Mouse (Mus musculus) embryonic fibroblast, embryonic 13.5 days (primary cell): ENCODE results near the gene Rom1. TPM values are rescaled to one million over a fixed set of nuclear protein-coding genes. Genes with fewer than 3 reads are reported as not detected.
A peak's percentile ranks its signal among the peaks of the same experiment; 100 is the strongest.
"Not testable (repeated sequence)": the region's sequence is repeated elsewhere in the genome, so short reads cannot be mapped to it uniquely, and the experiment has no call there.

Source experiments
- H3K27ac ChIP-seq: 2 replicates; pipeline ENCODE4 v1.5.1; 2012; ENCODE audit warnings: low read length, control low read depth, inconsistent platforms; ENCODE audit not compliant: insufficient read depth
- H3K4me1 ChIP-seq: 2 replicates; pipeline ENCODE4 v1.6.1; 2011; ENCODE audit warnings: low read length; ENCODE audit not compliant: control insufficient read depth, insufficient read depth
- H3K4me3 ChIP-seq: 2 replicates; pipeline ENCODE4 v1.5.1; 2011; ENCODE audit warnings: mild to moderate bottlenecking, control low read depth, low read length; ENCODE audit not compliant: insufficient read depth
- CTCF ChIP-seq: IDR thresholded peaks from 2 replicates; pipeline ENCODE4 v1.5.1; 2011; ENCODE audit warnings: mild to moderate bottlenecking, control low read depth, low read length, moderate library complexity, borderline replicate concordance; ENCODE audit not compliant: insufficient read depth
- POLR2A ChIP-seq: IDR thresholded peaks from 2 replicates; pipeline ENCODE4 v1.6.1; 2011; ENCODE audit warnings: low read depth, mild to moderate bottlenecking, control low read depth, low read length, moderate library complexity
- polyA plus RNA-seq: library from polyadenylated mRNA; stranded (reverse); fragments of >200 nt; gene quantifications from 2 replicates; pipeline ENCODE4 v1.2.4, GENCODE M21; 2011; ENCODE audit warnings: low read depth; ENCODE audit not compliant: missing spikeins, insufficient read length

Gene Rom1
- 2.7 and 3.5 TPM in 2 replicates for polyA plus RNA-seq

DNA sequence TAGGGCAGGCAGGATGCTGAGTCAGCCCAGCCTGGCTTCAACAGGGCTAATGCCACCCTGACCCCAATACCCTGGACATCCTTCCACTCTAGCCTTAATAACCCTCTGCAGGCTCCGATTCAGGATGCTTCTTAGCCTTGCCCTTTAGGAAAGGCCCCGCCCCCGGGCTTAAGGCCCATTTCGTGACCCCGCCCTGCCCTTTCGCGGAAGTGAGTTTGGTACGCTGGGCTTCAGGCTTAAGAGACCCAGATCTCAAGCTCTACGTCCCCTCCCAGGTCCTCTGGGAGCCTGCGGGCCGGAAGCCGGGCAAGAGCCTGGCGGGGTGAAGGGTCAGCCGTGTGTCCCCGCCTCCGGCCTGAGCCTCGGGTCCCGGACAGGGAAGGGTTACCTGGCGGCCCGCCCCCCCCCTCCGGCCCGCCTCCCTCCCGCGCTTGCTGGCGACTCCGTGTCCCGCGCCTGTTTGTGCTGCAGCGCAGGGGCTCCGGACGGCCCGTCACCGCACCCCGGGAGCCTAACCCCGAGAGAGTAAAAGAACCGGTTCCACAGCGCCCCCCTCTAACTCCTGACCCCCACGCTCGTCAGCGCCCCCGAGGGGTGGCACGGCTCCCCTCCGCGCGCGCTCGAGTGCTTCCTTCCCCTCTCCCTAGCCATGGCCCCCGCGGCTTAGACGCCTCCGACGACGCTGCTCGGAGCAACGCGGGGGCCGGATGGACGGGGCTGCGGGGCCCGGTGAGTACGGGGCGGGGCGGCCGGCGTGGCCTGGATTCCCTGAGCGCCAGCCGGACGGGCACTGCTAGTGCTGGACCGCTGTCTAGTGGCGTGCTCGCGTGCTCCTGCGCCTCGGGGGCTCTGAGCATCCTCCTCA is at the start of gene Rom1, which contains the start of gene Eml3:
TSS of gene Rom1 (minus strand) at position 133 of the 865 bp plus-strand sequence.
TSS of gene Eml3 (plus strand) at position 329 of the 865 bp plus-strand sequence.
- Histone ChIP-seq H3K4me3 (peak within 1 kb of the TSS; percentile 84), H3K27ac (peak within 1 kb of the TSS; percentile 23; the same call in 1 of the 2 replicates), H3K4me1 (peaks cover 3% of the 10 kb centered on the region; the same call in 1 of the 2 replicates)
- TF ChIP-seq CTCF (0 out of 2 replicates have a peak, but pooled peaks have one; percentile 10), POLR2A (peak; percentile 56)

DNA sequence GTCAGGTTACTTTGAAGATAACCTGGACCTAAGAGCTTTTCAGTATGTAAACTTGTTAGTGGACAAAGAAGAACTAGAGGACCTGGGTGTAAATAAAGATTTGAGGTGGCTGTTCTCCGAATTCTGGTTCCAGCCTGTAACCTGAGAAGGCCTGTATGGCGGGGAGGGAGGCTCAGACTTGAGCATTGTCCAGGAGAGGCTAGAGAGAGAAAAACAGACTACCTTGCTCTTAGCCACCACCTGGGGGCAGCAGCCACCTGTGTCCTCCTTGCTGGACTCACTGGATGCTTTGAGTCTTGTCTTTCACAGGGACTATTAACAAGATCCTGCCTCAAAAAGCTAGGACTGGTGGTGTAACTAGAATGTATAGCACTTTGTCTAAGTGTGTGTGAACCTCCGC is 47.4 kb upstream of the Rom1 start:
- TF ChIP-seq POLR2A (no peak), CTCF (peak; percentile 69; the same call in 1 of the 2 replicates)
- Histone ChIP-seq H3K27ac (peak overlapping the region; percentile 36), H3K4me3 (no peak overlapping the region), H3K4me1 (peaks cover 24% of the 10 kb centered on the region)

DNA sequence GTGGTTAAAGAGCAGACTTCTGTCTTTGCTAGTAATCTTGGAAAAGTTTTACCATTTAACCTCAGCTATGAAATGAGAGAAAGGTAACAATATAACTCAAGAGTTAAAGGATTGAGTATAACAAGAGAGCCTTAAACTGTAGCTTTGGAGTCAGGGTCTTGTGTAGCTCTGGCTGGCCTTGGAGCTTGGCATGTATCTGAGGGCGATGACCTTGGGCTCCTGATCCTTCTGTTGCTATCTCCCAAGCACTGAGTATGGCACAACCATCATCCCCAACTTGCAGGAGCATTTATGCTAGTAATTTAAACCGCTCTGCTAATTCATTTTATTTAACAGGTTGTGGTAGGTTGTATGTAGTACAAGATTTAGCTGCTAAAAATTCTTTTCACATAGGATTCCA is 46.3 kb upstream of the Rom1 start:
- TF ChIP-seq POLR2A (no peak), CTCF (no peak)
- H3K4me3 ChIP-seq: no peak overlapping the region
- no peak overlapping the region for H3K27ac ChIP-seq
- H3K4me1 ChIP-seq: peaks cover 21% of the 10 kb centered on the region; the same call in 1 of the 2 replicates

DNA sequence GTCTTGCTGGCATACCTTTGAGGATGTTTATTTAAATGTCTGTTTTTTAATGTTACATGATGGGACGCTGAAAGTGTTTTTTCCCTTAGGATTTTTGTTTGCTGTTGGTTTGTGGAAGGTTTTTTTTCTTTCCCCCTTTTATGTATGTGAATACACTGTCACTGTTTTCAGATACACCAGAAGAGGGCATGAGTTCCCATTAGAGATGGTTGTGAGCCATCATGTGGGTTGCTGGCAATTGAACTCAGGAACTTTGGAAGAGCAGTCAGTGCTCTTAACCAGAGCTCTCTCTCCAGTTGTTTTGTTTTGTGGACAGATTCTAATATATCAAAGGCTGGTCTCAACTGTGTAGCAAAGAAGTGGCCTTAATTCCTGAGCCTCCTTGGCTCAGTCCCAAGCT is 45.5 kb upstream of the Rom1 start:
- peaks cover 17% of the 10 kb centered on the region; the same call in 1 of the 2 replicates for H3K4me1 ChIP-seq
- no peak for TF ChIP-seq CTCF
- TF ChIP-seq POLR2A: no peak
- no peak overlapping the region for H3K4me3 ChIP-seq
- H3K27ac ChIP-seq: no peak overlapping the region

DNA sequence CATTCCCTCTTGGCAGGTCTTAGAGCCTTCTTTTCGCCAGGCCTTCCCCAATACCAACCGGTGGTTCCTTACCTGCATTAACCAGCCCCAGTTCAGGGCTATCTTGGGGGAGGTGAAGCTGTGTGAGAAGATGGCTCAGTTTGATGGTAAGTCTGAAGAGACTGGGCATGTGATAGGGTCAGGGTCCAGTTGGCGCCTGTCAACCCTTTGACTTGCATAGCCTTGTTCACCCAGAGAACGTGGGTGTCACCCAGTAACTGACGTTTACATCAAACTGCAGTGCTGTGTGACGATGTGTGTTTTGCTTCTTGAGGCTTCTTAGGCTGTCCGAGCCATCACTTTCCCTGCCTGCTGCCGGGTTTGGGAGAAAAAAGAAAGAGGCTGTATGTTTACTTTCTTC is 43.3 kb upstream of the Rom1 start:
- peaks cover 15% of the 10 kb centered on the region; the same call in 1 of the 2 replicates for H3K4me1 ChIP-seq
- H3K27ac ChIP-seq, H3K4me3 ChIP-seq: not testable (repeated sequence)

DNA sequence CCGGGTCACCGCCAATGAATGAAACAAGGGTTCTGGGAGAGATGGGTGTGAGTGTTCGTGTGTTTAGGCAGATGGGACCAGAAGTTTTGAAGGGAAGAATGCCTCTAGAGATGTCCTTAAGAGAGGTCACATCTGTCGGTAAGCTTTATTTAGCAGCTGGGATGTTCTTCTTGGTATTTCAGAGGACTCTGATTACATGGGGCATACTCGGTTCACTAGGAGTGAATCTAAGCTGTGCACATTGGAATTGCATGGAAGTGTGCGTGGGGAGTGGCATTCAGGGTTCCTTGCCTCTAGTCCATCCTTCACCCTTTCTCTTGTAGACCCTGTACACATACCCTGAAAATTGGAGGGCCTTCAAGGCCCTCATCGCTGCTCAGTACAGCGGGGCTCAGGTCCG is 38.7 kb upstream of the Rom1 start:
- H3K27ac ChIP-seq: peak overlapping the region; percentile 81
- TF ChIP-seq POLR2A: no peak; the same call in 1 of the 2 replicates
- TF ChIP-seq CTCF: no peak

DNA sequence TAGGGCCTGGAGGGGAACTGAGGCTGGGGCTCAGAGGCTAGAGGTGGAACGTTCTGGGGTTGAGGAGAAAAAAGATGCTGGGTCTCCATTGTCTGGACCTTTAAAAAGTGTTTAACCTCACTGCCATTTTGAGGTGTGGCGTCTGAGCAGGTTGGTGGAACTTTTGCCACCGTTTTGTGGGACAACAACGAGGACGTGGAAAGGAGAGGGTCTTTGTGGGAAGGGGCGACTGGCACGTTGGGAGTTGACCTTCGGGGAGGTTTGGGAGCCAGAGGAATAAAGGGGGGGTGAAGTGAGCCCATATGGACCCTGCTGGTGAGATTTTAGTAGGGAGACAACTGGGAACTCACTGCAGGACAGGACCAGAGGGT is 38.2 kb upstream of the Rom1 start:
- Histone ChIP-seq H3K27ac (peak overlapping the region; percentile 81), H3K4me3 (peak overlapping the region; percentile 89), H3K4me1 (peaks cover 9% of the 10 kb centered on the region)
- no peak for TF ChIP-seq CTCF
- no peak for TF ChIP-seq POLR2A

More for the DNA sequence above, 38.7 kb upstream of the Rom1 start:
- peak overlapping the region; percentile 89 for H3K4me3 ChIP-seq
- H3K4me1 ChIP-seq: peaks cover 12% of the 10 kb centered on the region

DNA sequence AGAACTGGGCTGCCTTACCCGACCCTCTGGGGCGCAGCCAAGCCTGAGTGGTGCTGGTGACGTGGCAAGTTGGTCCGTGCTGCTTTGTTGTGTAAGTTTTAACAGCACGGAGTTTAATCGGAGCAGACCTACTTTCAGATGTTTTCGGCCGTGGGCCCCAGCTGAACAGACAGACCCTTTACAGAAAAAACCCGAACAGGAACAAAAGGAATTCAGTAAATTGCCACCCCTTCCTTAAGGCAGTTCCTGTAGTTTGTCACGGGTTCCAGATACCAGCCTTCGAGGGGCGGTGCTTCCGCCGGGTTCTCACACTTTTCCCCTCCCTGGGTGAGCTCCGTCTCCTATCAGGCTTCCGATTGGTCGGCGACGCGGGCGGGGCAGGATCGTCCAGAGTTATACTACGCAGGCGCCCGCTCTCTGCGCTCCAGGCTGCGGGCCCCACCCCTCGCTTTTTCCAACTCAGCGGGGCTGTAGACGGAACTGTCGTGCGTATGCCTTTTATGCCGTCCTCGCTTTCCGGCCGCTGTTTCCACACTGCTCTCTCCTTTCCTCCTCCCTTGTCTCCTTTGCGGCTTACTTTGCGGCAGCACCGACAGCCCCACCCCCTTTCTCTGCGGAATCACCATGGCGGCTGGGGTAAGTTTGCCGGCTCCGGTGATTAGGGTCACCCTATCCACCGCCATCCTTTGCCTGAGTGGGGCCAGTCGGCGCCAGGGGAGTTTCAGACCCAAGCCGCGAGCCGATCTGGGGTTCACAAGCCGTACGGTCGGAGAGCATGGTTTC is 37.6 kb upstream of the Rom1 start, which contains the start of gene Eef1g:
TSS of gene Eef1g (plus strand) at position 452 of the 783 bp plus-strand sequence.
- Histone ChIP-seq H3K4me1 (peaks cover 8% of the 10 kb centered on the region), H3K4me3 (peak within 1 kb of the TSS; percentile 89), H3K27ac (peak within 1 kb of the TSS; percentile 95)
- TF ChIP-seq CTCF (no peak), POLR2A (peak; percentile 82)

DNA sequence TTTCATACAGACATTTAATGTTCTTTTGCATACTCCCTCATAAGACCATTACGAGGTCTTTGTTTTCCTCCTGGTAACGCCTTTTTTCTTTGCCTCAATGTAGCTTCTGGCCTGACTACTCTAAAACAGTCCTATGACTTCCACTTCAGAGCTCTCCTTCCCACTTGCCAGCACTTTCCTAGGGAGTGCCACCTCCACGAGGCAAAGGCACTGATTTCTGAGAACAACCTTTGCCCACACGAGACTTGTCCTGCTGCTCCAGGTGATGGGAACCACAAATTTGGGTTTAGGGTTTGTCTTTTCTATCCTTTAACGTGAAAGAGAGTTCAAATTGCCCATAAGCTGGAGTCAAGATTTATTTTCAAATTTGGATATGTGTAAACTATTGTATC is 37.0 kb upstream of the Rom1 start:
- Histone ChIP-seq H3K27ac (peak overlapping the region; percentile 95), H3K4me3 (peak overlapping the region; percentile 48), H3K4me1 (peaks cover 6% of the 10 kb centered on the region)
- TF ChIP-seq POLR2A: peak; percentile 4; the same call in 1 of the 2 replicates
- no peak for TF ChIP-seq CTCF
